Mouse (Mus musculus) myocyte (in vitro differentiated cells): ENCODE results near the gene Taf3.

Source experiments
- CEBPB ChIP-seq: IDR thresholded peaks from 2 replicates; pipeline ENCODE4 v1.6.1; 2011; ENCODE audit warnings: mild to moderate bottlenecking, moderate library complexity; ENCODE audit not compliant: poor library complexity, insufficient read depth, severe bottlenecking
- E2F4 ChIP-seq: IDR thresholded peaks from one replicate; pipeline ENCODE4 v1.6.1; 2011; ENCODE audit warnings: mild to moderate bottlenecking, control low read depth, moderate library complexity; ENCODE audit not compliant: insufficient read depth
- MAX ChIP-seq: IDR thresholded peaks from one replicate; pipeline ENCODE4 v1.6.1; 2011; ENCODE audit warnings: low read depth, mild to moderate bottlenecking, control low read depth
- MYOD1 ChIP-seq, 3 experiments: IDR thresholded peaks; one replicate each; pipeline ENCODE4 v1.6.1; 2011; ENCODE audit warnings: control low read depth in 2 of 3, low read depth in 2 of 3, mild to moderate bottlenecking in 2 of 3, moderate library complexity in 1 of 3; ENCODE audit not compliant: insufficient read length in 2 of 3, control insufficient read depth in 1 of 3
- MYOG ChIP-seq, 3 experiments: IDR thresholded peaks; one replicate each; pipeline ENCODE4 v1.6.1; 2011; ENCODE audit warnings: control low read depth in 2 of 3, low read depth in 2 of 3, mild to moderate bottlenecking in 2 of 3; ENCODE audit not compliant: insufficient read length in 2 of 3, control insufficient read depth in 1 of 3, insufficient read depth in 1 of 3
- POLR2A ChIP-seq: IDR thresholded peaks from one replicate; pipeline ENCODE4 v1.6.1; 2011; ENCODE audit warnings: low read depth, mild to moderate bottlenecking, control low read depth, moderate library complexity; ENCODE audit not compliant: insufficient read length
- POLR2AphosphoS2 ChIP-seq: IDR thresholded peaks from one replicate; pipeline ENCODE4 v1.6.1; 2011; ENCODE audit warnings: low read depth, control low read depth; ENCODE audit not compliant: insufficient read length
- REST ChIP-seq: IDR thresholded peaks from one replicate; pipeline ENCODE4 v1.6.1; 2011; ENCODE audit warnings: mild to moderate bottlenecking, control low read depth, moderate library complexity; ENCODE audit not compliant: insufficient read depth, insufficient read length
- TCF12 ChIP-seq: IDR thresholded peaks from one replicate; pipeline ENCODE4 v1.6.1; 2011; ENCODE audit warnings: mild to moderate bottlenecking, control low read depth; ENCODE audit not compliant: poor library complexity, insufficient read depth, severe bottlenecking
- USF1 ChIP-seq: IDR thresholded peaks from one replicate; pipeline ENCODE4 v1.6.1; 2011; ENCODE audit warnings: low read depth, mild to moderate bottlenecking, control low read depth, moderate library complexity

DNA sequence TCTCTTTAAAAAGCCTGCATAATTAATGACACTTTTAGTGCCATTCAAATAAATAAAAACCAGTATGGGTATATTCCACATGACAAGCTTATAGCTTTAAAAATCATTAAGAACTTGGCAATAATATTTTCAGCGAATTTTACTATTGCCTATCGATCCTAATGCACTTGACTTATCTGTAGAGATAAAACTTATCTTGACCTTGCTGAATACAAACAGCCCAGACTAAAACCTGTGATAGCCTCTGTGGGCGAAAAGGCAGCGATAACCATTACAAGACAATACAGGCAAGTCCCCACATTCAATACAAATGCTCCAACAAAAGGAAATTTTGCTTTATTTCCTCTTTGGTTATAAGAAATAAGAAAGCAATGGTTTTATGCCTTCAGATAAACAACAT lies 39.8 kb downstream of the Taf3 start:
- TF ChIP-seq POLR2A (no peak), POLR2AphosphoS2 (no peak), USF1 (no peak), TCF12 (no peak), REST (no peak), CEBPB (no peak), E2F4 (no peak), MAX (no peak), MYOG (IDR thresholded peaks at IDR 0.05; ENCODE audit: control insufficient read depth in 1 of 3, insufficient read depth in 1 of 3, insufficient read length in 2 of 3, low read depth in 2 of 3) (no peak), MYOD1 (IDR thresholded peaks at IDR 0.05; ENCODE audit: control insufficient read depth in 1 of 3, insufficient read length in 2 of 3, low read depth in 2 of 3) (no peak)
